16 mouse cellular contexts compared by ENCODE assay signal in genomic region chr5:122887926-122888611, GRCm38 (mm10). TPM values are rescaled to one million over a fixed set of nuclear protein-coding genes. Genes with fewer than 3 reads are reported as not detected.
DNase-seq lines count a peak whose midpoint lies in the region; ATAC-seq and TF ChIP-seq lines count a peak whose summit lies in the region.
"Had no signal": no experiment of that assay in that cellular context is flagged by ENCODE, and none has a peak within 500 bp of the region (broad histone marks: within the 10 kb centered on the region; RNA-seq: fewer than 3 reads in every experiment).

No protein-coding gene starts in this region.

- no peak overlapping the region for H3K9ac ChIP-seq in hindbrain, embryonic 12.5 days
- H3K9ac ChIP-seq in hindbrain, embryonic 11.5 days (ENCODE audit: low read depth, low read length): no peak overlapping the region
- 0 out of 2 replicates have a peak overlapping the region, but pooled peaks have one; percentile 7 for H3K9ac ChIP-seq in intestine, postnatal 0 days (ENCODE audit: low read depth, low read length)
- H3K9ac ChIP-seq: forebrain, embryonic 13.5 days; liver, postnatal 0 days; midbrain, embryonic 12.5 days had no signal

- no peak overlapping the region for H3K4me2 ChIP-seq in hindbrain, embryonic 12.5 days (replicated peaks)
- H3K4me2 ChIP-seq in hindbrain, embryonic 11.5 days (replicated peaks; ENCODE audit: low read depth, low read length): no peak overlapping the region
- H3K4me2 ChIP-seq in intestine, postnatal 0 days (replicated peaks; ENCODE audit: low read depth): no peak overlapping the region
- H3K4me2 ChIP-seq: forebrain, embryonic 13.5 days; midbrain, embryonic 12.5 days had no signal

- H3K9me3 ChIP-seq in hindbrain, embryonic 12.5 days (replicated peaks): no peaks in the 10 kb centered on the region
- H3K9me3 ChIP-seq in hindbrain, embryonic 11.5 days (ENCODE audit: control insufficient read depth, low read length): no peaks in the 10 kb centered on the region
- H3K9me3 ChIP-seq in embryonic facial prominence, embryonic 10.5 days: no peaks in the 10 kb centered on the region
- no peaks in the 10 kb centered on the region for H3K9me3 ChIP-seq in intestine, postnatal 0 days (ENCODE audit: control insufficient read depth)
- H3K9me3 ChIP-seq: forebrain, embryonic 13.5 days; hindbrain, embryonic 10.5 days; midbrain, embryonic 12.5 days had no signal

- TF ChIP-seq CTCF in intestine, postnatal 0 days (IDR thresholded peaks at IDR 0.05; ENCODE audit: low read depth): no peak

- DNase-seq in hindbrain, embryonic 11.5 days (ENCODE audit: low spot score): no peak
- DNase-seq in embryonic facial prominence, embryonic 10.5 days (ENCODE audit: low spot score): no peak
- DNase-seq in kidney, postnatal 36 days: peak; percentile 45 to 66
- no peak for DNase-seq in thymus, adult 18-20 months
- no peak for DNase-seq in left cerebral cortex, postnatal 10 days (ENCODE audit: extremely low spot score in 1 of 2, low spot score in 2 of 2)
- DNase-seq: adrenal gland, postnatal 25 days; layer of hippocampus, adult 9-11 months; liver, postnatal 0 days; lung, postnatal 36 days; thymus, postnatal 36 days had no signal

- H3K27ac ChIP-seq in hindbrain, embryonic 12.5 days: 0 out of 2 replicates have a peak overlapping the region, but pooled peaks have one; percentile 30
- no peak overlapping the region for H3K27ac ChIP-seq in hindbrain, embryonic 11.5 days (ENCODE audit: low read depth, low read length)
- 0 out of 2 replicates have a peak overlapping the region, but pooled peaks have one; percentile 10 for H3K27ac ChIP-seq in embryonic facial prominence, embryonic 10.5 days (replicated peaks)
- H3K27ac ChIP-seq in intestine, postnatal 0 days (ENCODE audit: low read depth, low read length): no peak overlapping the region
- H3K27ac ChIP-seq: forebrain, embryonic 13.5 days; hindbrain, embryonic 10.5 days; midbrain, embryonic 12.5 days had no signal

- H3K27me3 ChIP-seq in hindbrain, embryonic 12.5 days: no peaks in the 10 kb centered on the region
- H3K27me3 ChIP-seq in hindbrain, embryonic 11.5 days (ENCODE audit: control insufficient read depth, insufficient read depth, low read length): no peaks in the 10 kb centered on the region
- H3K27me3 ChIP-seq in embryonic facial prominence, embryonic 10.5 days (replicated peaks; ENCODE audit: low read depth, poor library complexity, severe bottlenecking): no peaks in the 10 kb centered on the region
- no peaks in the 10 kb centered on the region for H3K27me3 ChIP-seq in intestine, postnatal 0 days (replicated peaks; ENCODE audit: control insufficient read depth, insufficient read depth, low read length)
- H3K27me3 ChIP-seq: forebrain, embryonic 13.5 days; midbrain, embryonic 12.5 days had no signal

- no peak overlapping the region for H3K4me3 ChIP-seq in hindbrain, embryonic 12.5 days
- H3K4me3 ChIP-seq in hindbrain, embryonic 11.5 days (ENCODE audit: low read depth, low read length): no peak overlapping the region
- H3K4me3 ChIP-seq in embryonic facial prominence, embryonic 10.5 days: no peak overlapping the region
- no peak overlapping the region for H3K4me3 ChIP-seq in intestine, postnatal 0 days (ENCODE audit: low read depth, low read length)
- H3K4me3 ChIP-seq: forebrain, embryonic 13.5 days; hindbrain, embryonic 10.5 days; midbrain, embryonic 12.5 days had no signal

- peaks cover 8% of the 10 kb centered on the region for H3K4me1 ChIP-seq in hindbrain, embryonic 12.5 days
- no peaks in the 10 kb centered on the region for H3K4me1 ChIP-seq in hindbrain, embryonic 11.5 days (replicated peaks; ENCODE audit: control insufficient read depth, insufficient read depth, low read length)
- H3K4me1 ChIP-seq in embryonic facial prominence, embryonic 10.5 days: peaks cover 19% of the 10 kb centered on the region
- 0 out of 2 replicates have a peak, but pooled peaks cover 4% of the 10 kb centered on the region for H3K4me1 ChIP-seq in intestine, postnatal 0 days (replicated peaks; ENCODE audit: control insufficient read depth, insufficient read depth, low read length)

- ATAC-seq in hindbrain, embryonic 12.5 days (ENCODE audit: low FRiP score): no peak
- no peak for ATAC-seq in hindbrain, embryonic 11.5 days (ENCODE audit: low FRiP score)
- no peak for ATAC-seq in intestine, postnatal 0 days
- ATAC-seq: forebrain, embryonic 13.5 days; inflammation-experienced regulatory T-cells, adult 6 months; liver, postnatal 0 days had no signal

- H3K36me3 ChIP-seq in hindbrain, embryonic 12.5 days: peaks cover 15% of the 10 kb centered on the region
- H3K36me3 ChIP-seq in hindbrain, embryonic 11.5 days (ENCODE audit: control insufficient read depth, insufficient read depth, low read length): no peaks in the 10 kb centered on the region
- peaks cover 64% of the 10 kb centered on the region for H3K36me3 ChIP-seq in embryonic facial prominence, embryonic 10.5 days (replicated peaks)
- no peaks in the 10 kb centered on the region for H3K36me3 ChIP-seq in intestine, postnatal 0 days (ENCODE audit: control insufficient read depth, insufficient read depth)

- intact Hi-C loops in left cerebral cortex, postnatal 10 days (cut with DNase I): no loop called here

- WGBS in hindbrain, embryonic 12.5 days: 87% methylated on average over 8 of the region's 8 CpGs
- WGBS in hindbrain, embryonic 11.5 days: 89% methylated on average over 8 of the region's 8 CpGs
- WGBS in embryonic facial prominence, embryonic 10.5 days: 83% methylated on average over 8 of the region's 8 CpGs
- 66% methylated on average over 8 of the region's 8 CpGs for WGBS in intestine, postnatal 0 days

RNA-seq across cellular contexts. Expression of gene Rnf34, which starts 38.2 kb away (rescaled TPM):
- polyA plus RNA-seq in hindbrain, embryonic 12.5 days (2016; fragmentation: Nextera tagmentation; extraction: Ambion mirVana): 49.9 and 50.7 TPM in 2 replicates
- polyA plus RNA-seq in hindbrain, embryonic 11.5 days (2014; fragmentation: Nextera tagmentation; extraction: Ambion mirVana): 56.8 and 61.5 TPM in 2 replicates
- 48.5 and 48.7 TPM in 2 replicates for polyA plus RNA-seq in embryonic facial prominence, embryonic 10.5 days (2016; fragmentation: Nextera tagmentation; extraction: Ambion mirVana)
- polyA plus RNA-seq in intestine, postnatal 0 days (2015; fragmentation: Nextera tagmentation; extraction: Ambion mirVana): 18.3 and 21.0 TPM in 2 replicates
- total RNA-seq in left cerebral cortex, postnatal 10 days (2021): 10 to 100 TPM; 40.0 to 46.5 TPM

Comparison
In these comparisons a context has a peak if more than half of its experiments do, and no peak if none do; other contexts are left out.
1. H3K27ac ChIP-seq: peak in hindbrain, embryonic 12.5 days (single experiment) and embryonic facial prominence, embryonic 10.5 days (single experiment); none in hindbrain, embryonic 11.5 days (single experiment) and intestine, postnatal 0 days (single experiment).
2. DNase-seq: peak in kidney, postnatal 36 days (2 of 2); none in hindbrain, embryonic 11.5 days (single experiment), embryonic facial prominence, embryonic 10.5 days (single experiment), thymus, adult 18-20 months (0 of 2) and left cerebral cortex, postnatal 10 days (0 of 2).